25 mouse cellular contexts compared by ENCODE assay signal in genomic region chr1:86202617-86203219, GRCm38 (mm10). TPM values are rescaled to one million over a fixed set of nuclear protein-coding genes. Genes with fewer than 3 reads are reported as not detected.
DNase-seq lines count a peak whose midpoint lies in the region; ATAC-seq and TF ChIP-seq lines count a peak whose summit lies in the region.
"Had no signal": no experiment of that assay in that cellular context is flagged by ENCODE, and none has a peak within 500 bp of the region (broad histone marks: within the 10 kb centered on the region; RNA-seq: fewer than 3 reads in every experiment).

No protein-coding gene starts in this region.

- no peak overlapping the region for H3K9ac ChIP-seq in embryonic facial prominence, embryonic 14.5 days (ENCODE audit: low read depth, low read length)
- H3K9ac ChIP-seq: forebrain, embryonic 13.5 days; heart, embryonic 13.5 days; hindbrain, embryonic 13.5 days; kidney, embryonic 15.5 days; liver, embryonic 13.5 days; midbrain, embryonic 13.5 days had no signal

- H3K4me1 ChIP-seq in embryonic facial prominence, embryonic 14.5 days (ENCODE audit: control insufficient read depth, insufficient read depth, low read length) = no peaks in the 10 kb centered on the region
- no peaks in the 10 kb centered on the region for H3K4me1 ChIP-seq in embryonic facial prominence, embryonic 10.5 days
- peaks cover 14% of the 10 kb centered on the region for H3K4me1 ChIP-seq in bone marrow macrophage, adult 2 months (ENCODE audit: control insufficient read depth, insufficient read depth, low read length)
- H3K4me1 ChIP-seq: forebrain, embryonic 13.5 days; hindbrain, embryonic 13.5 days; kidney, embryonic 15.5 days; liver, embryonic 13.5 days; midbrain, embryonic 13.5 days had no signal

- H3K27ac ChIP-seq in embryonic facial prominence, embryonic 14.5 days (replicated peaks; ENCODE audit: low read depth, low read length) = no peak overlapping the region
- no peak overlapping the region for H3K27ac ChIP-seq in embryonic facial prominence, embryonic 10.5 days (replicated peaks)
- H3K27ac ChIP-seq in bone marrow macrophage, adult 2 months (ENCODE audit: insufficient read depth, low read depth, low read length) = peak overlapping the region; percentile 39
- H3K27ac ChIP-seq: forebrain, embryonic 13.5 days; heart, embryonic 13.5 days; hindbrain, embryonic 13.5 days; kidney, embryonic 15.5 days; liver, embryonic 13.5 days; midbrain, embryonic 13.5 days had no signal

- no peak overlapping the region for H3K4me3 ChIP-seq in embryonic facial prominence, embryonic 14.5 days (ENCODE audit: low read depth, low read length)
- no peak overlapping the region for H3K4me3 ChIP-seq in embryonic facial prominence, embryonic 10.5 days
- H3K4me3 ChIP-seq in bone marrow macrophage, adult 2 months (ENCODE audit: insufficient read depth, low read length) = no peak overlapping the region
- H3K4me3 ChIP-seq: erythroblast, embryonic 14.5 days; forebrain, embryonic 13.5 days; heart, embryonic 13.5 days; hindbrain, embryonic 13.5 days; kidney, embryonic 15.5 days; liver, embryonic 13.5 days; megakaryocyte, embryonic 14.5 days; midbrain, embryonic 13.5 days had no signal

- no peaks in the 10 kb centered on the region for H3K27me3 ChIP-seq in embryonic facial prominence, embryonic 14.5 days (replicated peaks; ENCODE audit: control insufficient read depth, insufficient read depth, low read length)
- no peaks in the 10 kb centered on the region for H3K27me3 ChIP-seq in embryonic facial prominence, embryonic 10.5 days (replicated peaks; ENCODE audit: low read depth, poor library complexity, severe bottlenecking)
- H3K27me3 ChIP-seq: forebrain, embryonic 13.5 days; heart, embryonic 13.5 days; hindbrain, embryonic 13.5 days; kidney, embryonic 15.5 days; liver, embryonic 13.5 days; megakaryocyte, embryonic 14.5 days; midbrain, embryonic 13.5 days had no signal

- no peaks in the 10 kb centered on the region for H3K9me3 ChIP-seq in embryonic facial prominence, embryonic 14.5 days (ENCODE audit: control insufficient read depth, low read length)
- H3K9me3 ChIP-seq in embryonic facial prominence, embryonic 10.5 days = no peaks in the 10 kb centered on the region
- H3K9me3 ChIP-seq: forebrain, embryonic 13.5 days; heart, embryonic 13.5 days; hindbrain, embryonic 13.5 days; kidney, embryonic 15.5 days; liver, embryonic 13.5 days; megakaryocyte, embryonic 14.5 days; midbrain, embryonic 13.5 days had no signal

- DNase-seq in embryonic facial prominence, embryonic 14.5 days (ENCODE audit: low spot score) = peak; percentile 32
- DNase-seq in embryonic facial prominence, embryonic 10.5 days (ENCODE audit: low spot score) = no peak
- peak; percentile 18 to 37 for DNase-seq in left cerebral cortex, adult 18-20 months (ENCODE audit: low spot score in 2 of 2)
- no peak for DNase-seq in left cerebral cortex, adult 11 months (ENCODE audit: low spot score)
- peak; percentile 34 to 41 for DNase-seq in right cerebral cortex, postnatal 36 days (ENCODE audit: low spot score in 2 of 2)
- DNase-seq in urinary bladder, adult 18-20 months (ENCODE audit: low spot score in 2 of 2) = no peak
- DNase-seq: adrenal gland, postnatal 14 days; cerebellum, adult 11 months; cerebellum, adult 9-11 months; gastrocnemius, postnatal 14 days; heart, adult 18-20 months; kidney, adult 11 months; kidney, postnatal 36 days; liver, embryonic 13.5 days; lung, adult 2 months; lung, postnatal 14 days; spleen, adult 18-20 months had no signal

- no peak for TF ChIP-seq POLR2A in bone marrow macrophage, adult 2 months (IDR thresholded peaks at IDR 0.05; ENCODE audit: borderline replicate concordance, low read depth, low read length)

- TF ChIP-seq CTCF in bone marrow macrophage, adult 2 months (IDR thresholded peaks at IDR 0.05; ENCODE audit: low read depth, low read length) = no peak

- H3K4me2 ChIP-seq in embryonic facial prominence, embryonic 14.5 days (ENCODE audit: low read depth, low read length) = no peak overlapping the region
- H3K4me2 ChIP-seq: forebrain, embryonic 13.5 days; heart, embryonic 13.5 days; hindbrain, embryonic 13.5 days; kidney, embryonic 15.5 days; liver, embryonic 13.5 days; midbrain, embryonic 13.5 days had no signal

- WGBS in embryonic facial prominence, embryonic 14.5 days = 75% methylated on average over 9 of the region's 9 CpGs
- WGBS in embryonic facial prominence, embryonic 10.5 days = 91% methylated on average over 9 of the region's 9 CpGs

- peaks cover 79% of the 10 kb centered on the region for H3K36me3 ChIP-seq in embryonic facial prominence, embryonic 14.5 days (ENCODE audit: control insufficient read depth, insufficient read depth, low read length)
- H3K36me3 ChIP-seq in embryonic facial prominence, embryonic 10.5 days (replicated peaks) = peaks cover 91% of the 10 kb centered on the region

- no peak for ATAC-seq in embryonic facial prominence, embryonic 14.5 days (ENCODE audit: low read depth)
- ATAC-seq: forebrain, embryonic 13.5 days; midbrain, embryonic 13.5 days had no signal

RNA-seq across cellular contexts. Expression of gene Armc9, which starts 48.1 kb away (rescaled TPM):
- polyA plus RNA-seq in embryonic facial prominence, embryonic 14.5 days (2014; fragmentation: Nextera tagmentation; extraction: Ambion mirVana) = 17.4 and 21.4 TPM in 2 replicates
- 35.8 and 37.6 TPM in 2 replicates for polyA plus RNA-seq in embryonic facial prominence, embryonic 10.5 days (2016; fragmentation: Nextera tagmentation; extraction: Ambion mirVana)
- 10 to 100 TPM; 32.2 to 36.4 TPM for total RNA-seq in left cerebral cortex, adult 18-20 months (2021)
- polyA plus RNA-seq in bone marrow macrophage, adult 2 months (2012; ENCODE audit: insufficient read depth, insufficient read length, missing spikeins) = 3.1 and 4.8 TPM in 2 replicates

Comparison
In these comparisons a context has a peak if more than half of its experiments do, and no peak if none do; other contexts are left out.
1. DNase-seq: peak in embryonic facial prominence, embryonic 14.5 days (single experiment), left cerebral cortex, adult 18-20 months (2 of 2) and right cerebral cortex, postnatal 36 days (2 of 2); none in embryonic facial prominence, embryonic 10.5 days (single experiment), left cerebral cortex, adult 11 months (single experiment) and urinary bladder, adult 18-20 months (0 of 2).